Mouse (Mus musculus) gastrocnemius, postnatal 25 days (tissue): ENCODE data around the gene Slc46a3. TPM values are rescaled to one million over a fixed set of nuclear protein-coding genes. Genes with fewer than 3 reads are reported as not detected.

Experiments
- DNase-seq: peaks from one replicate; pipeline ENCODE4 v3.0.0; 2022
- total RNA-seq, 2 experiments: library from RNA; stranded (reverse); gene quantifications; 1 replicate in 1 of 2; 2 replicates in 1 of 2; pipeline ENCODE4 v1.2.3; 2021

The Slc46a3 gene
- total RNA-seq, 2 experiments from 2014 or later: 9.5 to 11.7 TPM

- DNase-seq: no peak
These were observed 49.3 kb downstream of the Slc46a3 start for GRCm38 (mm10) chr5:147845319-147845718.

DNA sequence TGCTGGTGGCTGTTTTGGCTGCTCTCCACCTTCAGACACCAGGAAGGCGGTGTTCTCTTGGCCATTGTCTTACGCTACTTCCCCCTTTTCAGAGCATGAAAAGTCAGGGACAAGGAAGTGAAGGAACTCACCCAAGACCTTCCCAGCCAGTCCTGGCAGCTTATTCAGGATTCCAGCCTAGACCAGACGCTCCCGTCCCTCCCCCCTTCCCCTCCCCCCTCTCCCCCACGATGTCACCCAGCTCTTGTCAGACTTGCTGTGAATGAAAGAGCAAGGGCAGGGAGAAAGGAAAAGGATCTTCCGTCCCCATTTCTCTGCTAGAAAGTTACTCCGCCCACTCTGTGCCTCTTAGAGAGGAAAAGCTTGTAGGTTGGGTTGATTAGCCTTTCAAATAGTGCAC is 51.3 kb downstream of the Slc46a3 start:
- DNase-seq: no peak

DNA sequence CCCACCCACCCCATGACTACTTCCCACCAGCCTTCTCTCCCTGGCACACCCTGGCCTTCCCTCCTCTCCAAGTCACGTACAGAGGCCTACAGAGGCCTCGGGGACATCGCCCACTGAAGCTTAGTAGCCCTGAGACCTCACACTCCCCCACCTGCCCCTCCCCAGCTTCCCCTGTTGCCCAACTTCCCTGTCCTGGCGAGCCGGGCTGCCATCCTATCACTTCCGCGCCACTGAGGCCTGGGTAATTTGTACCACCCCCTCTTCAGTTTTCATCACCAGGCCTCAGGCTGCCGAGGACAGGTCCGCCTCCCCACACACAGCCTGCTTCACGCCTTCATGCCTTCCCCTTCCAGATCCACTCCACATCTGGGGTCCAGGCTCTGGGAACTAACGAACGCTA is 55.2 kb downstream of the Slc46a3 start:
- DNase-seq: no peak

DNA sequence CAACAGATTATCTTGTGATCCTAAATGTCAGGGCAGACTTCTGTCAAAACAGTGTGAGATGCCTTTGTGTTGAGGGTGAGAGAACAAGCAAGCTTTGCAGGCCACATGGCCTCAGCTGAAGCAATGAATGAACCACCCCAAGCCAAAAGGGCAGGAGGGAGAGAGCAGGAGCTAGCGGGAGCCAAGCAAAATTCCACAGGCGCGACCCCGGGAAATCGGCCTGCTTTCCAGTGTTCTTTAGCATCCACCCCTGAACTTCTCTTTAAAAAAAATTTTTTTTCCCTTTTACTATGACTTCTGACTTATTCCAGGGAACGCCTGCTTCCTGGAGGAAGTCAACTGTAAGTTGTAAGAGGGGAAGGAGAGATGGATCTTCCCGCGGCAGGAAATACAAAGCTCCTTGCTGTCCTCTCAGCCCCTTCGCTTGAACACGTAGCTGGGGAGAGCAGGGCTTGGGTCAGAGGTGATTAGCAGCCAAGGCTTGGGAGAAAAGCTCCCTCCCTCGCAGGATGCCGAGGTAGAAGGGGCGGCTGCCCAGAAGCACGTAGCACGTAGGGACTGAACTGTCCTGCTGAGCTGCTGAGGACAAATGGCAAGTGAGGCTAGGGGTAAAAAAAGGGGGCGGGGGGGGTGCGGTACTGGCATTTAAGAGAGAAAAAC is 59.6 kb downstream of the Slc46a3 start:
- no peak for DNase-seq

DNA sequence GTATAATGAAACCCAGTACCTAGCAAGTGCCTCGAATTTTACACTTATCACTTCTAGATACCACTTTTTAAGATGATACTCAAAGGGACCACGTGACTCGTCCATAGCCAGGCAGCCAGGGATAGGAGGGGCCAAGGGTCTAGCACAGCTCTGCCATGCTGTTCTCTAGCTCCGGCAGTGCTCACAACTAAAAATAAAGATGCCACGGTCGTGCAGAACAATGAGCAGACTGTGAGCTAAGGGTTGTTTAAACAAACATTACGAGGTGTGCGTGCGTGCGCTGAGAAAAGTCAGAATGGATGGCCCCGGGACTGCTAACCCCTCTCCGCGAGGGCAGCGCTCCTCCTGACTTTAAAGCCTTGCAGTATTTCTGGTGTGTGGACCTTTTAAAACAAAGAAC is 61.8 kb downstream of the Slc46a3 start:
- DNase-seq: no peak

- no peak for DNase-seq
These were observed 65.8 kb downstream of the Slc46a3 start for GRCm38 (mm10) chr5:147828846-147829245.

Other genes starting within 250 kb of the Slc46a3 start
- 10 to 100 TPM; 22.8 to 24.1 TPM for gene Flt1, start 168.8 kb downstream of the Slc46a3 start, total RNA-seq
- gene Pomp, start 34.4 kb downstream of the Slc46a3 start, total RNA-seq: 100 to 1,000 TPM; 137 to 142 TPM
- under 1 TPM in 1 of 2 experiments, not detected in 1; 0.16 TPM for gene Mtus2, start 62.5 kb upstream of the Slc46a3 start, total RNA-seq